ENCODE assay signal across 8 mouse cellular contexts in genomic region chr2:70261703-70262564, GRCm38 (mm10).
DNase-seq lines count a peak whose midpoint lies in the region; ATAC-seq lines count a peak whose summit lies in the region.

No protein-coding gene starts in this region.

- H3K4me1 ChIP-seq in heart, embryonic 11.5 days (ENCODE audit: control insufficient read depth, insufficient read depth, low read length): peaks cover 3% of the 10 kb centered on the region; the same call in 1 of the 2 replicates
- H3K4me1 ChIP-seq in neural tube, embryonic 12.5 days: peaks cover 10% of the 10 kb centered on the region
- peaks cover 29% of the 10 kb centered on the region for H3K4me1 ChIP-seq in neural tube, embryonic 15.5 days

- DNase-seq in heart, adult 18-20 months: no peak
- DNase-seq in neural tube, embryonic 10.5 days (ENCODE audit: extremely low spot score, low spot score): no peak
- no peak for DNase-seq in natural killer cell, adult 2 months (ENCODE audit: low spot score in 2 of 2)
- no peak for DNase-seq in cerebellum, adult 11-12 months

- H3K9ac ChIP-seq in heart, embryonic 11.5 days (ENCODE audit: low read depth, low read length): peak overlapping the region; percentile 39; the same call in 1 of the 2 replicates
- no peak overlapping the region for H3K9ac ChIP-seq in neural tube, embryonic 12.5 days
- no peak overlapping the region for H3K9ac ChIP-seq in neural tube, embryonic 15.5 days (replicated peaks)

- no peaks in the 10 kb centered on the region for H3K36me3 ChIP-seq in heart, embryonic 11.5 days (ENCODE audit: control insufficient read depth, insufficient read depth, low read length)
- no peaks in the 10 kb centered on the region for H3K36me3 ChIP-seq in neural tube, embryonic 12.5 days
- no peaks in the 10 kb centered on the region for H3K36me3 ChIP-seq in neural tube, embryonic 15.5 days

- H3K9me3 ChIP-seq in heart, embryonic 11.5 days (replicated peaks; ENCODE audit: control insufficient read depth, low read length): no peaks in the 10 kb centered on the region
- no peaks in the 10 kb centered on the region for H3K9me3 ChIP-seq in neural tube, embryonic 12.5 days
- H3K9me3 ChIP-seq in neural tube, embryonic 15.5 days (replicated peaks): no peaks in the 10 kb centered on the region

- no peak overlapping the region for H3K4me3 ChIP-seq in heart, embryonic 11.5 days (ENCODE audit: low read depth, low read length)
- H3K4me3 ChIP-seq in neural tube, embryonic 12.5 days: no peak overlapping the region
- no peak overlapping the region for H3K4me3 ChIP-seq in neural tube, embryonic 15.5 days (replicated peaks)

- 0 out of 2 replicates have a peak, but pooled peaks cover 3% of the 10 kb centered on the region for H3K27me3 ChIP-seq in heart, embryonic 11.5 days (ENCODE audit: control insufficient read depth, insufficient read depth, low read length)
- H3K27me3 ChIP-seq in neural tube, embryonic 12.5 days (replicated peaks): no peaks in the 10 kb centered on the region
- H3K27me3 ChIP-seq in neural tube, embryonic 15.5 days (replicated peaks): no peaks in the 10 kb centered on the region

- 60% methylated on average over 8 of the region's 8 CpGs for WGBS in heart, embryonic 11.5 days (ENCODE audit: insufficient replicate concordance)
- WGBS in neural tube, embryonic 12.5 days: 78% methylated on average over 8 of the region's 8 CpGs
- WGBS in neural tube, embryonic 15.5 days: 76% methylated on average over 8 of the region's 8 CpGs

- peak overlapping the region; percentile 42; the same call in 1 of the 2 replicates for H3K27ac ChIP-seq in heart, embryonic 11.5 days (ENCODE audit: low read depth, low read length)
- no peak overlapping the region for H3K27ac ChIP-seq in neural tube, embryonic 12.5 days
- peak overlapping the region; percentile 61; the same call in 1 of the 2 replicates for H3K27ac ChIP-seq in neural tube, embryonic 15.5 days (replicated peaks)

- peak; percentile 49; the same call in 1 of the 2 replicates for ATAC-seq in heart, embryonic 11.5 days (replicated peaks; ENCODE audit: insufficient number of reproducible peaks, low FRiP score, low TSS enrichment)
- ATAC-seq in neural tube, embryonic 12.5 days (ENCODE audit: low FRiP score, low read depth): no peak
- ATAC-seq in hematopoietic stem cell, adult 5-6 weeks (replicated peaks in 1 of 2; ENCODE audit: insufficient read depth in 1 of 2, low FRiP score in 2 of 2, low TSS enrichment in 1 of 2, low read depth in 1 of 2, poor library complexity in 2 of 2, severe bottlenecking in 2 of 2): peak; percentile 34 to 69
- ATAC-seq in neural tube, embryonic 15.5 days (ENCODE audit: low FRiP score): peak; percentile 59; the same call in 1 of the 2 replicates

- no peak overlapping the region for H3K4me2 ChIP-seq in heart, embryonic 11.5 days
- H3K4me2 ChIP-seq in neural tube, embryonic 12.5 days (replicated peaks): 0 out of 2 replicates have a peak overlapping the region, but pooled peaks have one; percentile 9
- H3K4me2 ChIP-seq in neural tube, embryonic 15.5 days: no peak overlapping the region
